Mouse (Mus musculus) G1E (cell line): ENCODE results near the gene Rufy3.

Experiments used
- CTCF ChIP-seq: IDR thresholded peaks from 2 replicates; pipeline ENCODE4 v1.5.1; 2012; ENCODE audit warnings: low read depth, low read length, inconsistent platforms, mixed read lengths
- GATA1 ChIP-seq: IDR thresholded peaks from 2 replicates; pipeline ENCODE4 v1.6.1; 2012; ENCODE audit warnings: borderline replicate concordance, low read length, inconsistent platforms, mixed read lengths

DNA sequence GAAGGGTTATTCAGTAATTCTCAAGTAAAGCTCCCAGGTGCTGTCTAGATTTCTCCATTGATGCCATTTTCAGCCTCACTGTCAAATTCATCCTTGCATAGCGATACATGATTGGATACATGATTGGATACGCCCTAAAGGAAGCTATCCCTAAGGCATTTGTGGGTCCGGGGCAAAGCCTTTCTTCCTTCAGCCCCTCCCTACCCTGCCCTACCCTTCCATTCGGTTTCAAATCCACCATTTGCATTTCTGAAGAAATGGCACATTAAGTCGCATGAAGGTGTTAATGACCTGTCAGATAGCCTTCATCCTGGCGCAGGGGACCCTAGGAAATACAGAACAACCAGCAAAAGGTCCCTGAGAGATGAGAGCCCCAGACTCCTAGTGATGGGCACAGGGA lies 120.5 kb downstream of the Rufy3 start:
- TF ChIP-seq CTCF (no peak), GATA1 (no peak)
